Mouse (Mus musculus): ENCODE measurements around the gene Cep128. TPM values are rescaled to one million over a fixed set of nuclear protein-coding genes. Genes with fewer than 3 reads are reported as not detected.

Cep128 gene
- total RNA-seq, 2 experiments from 2014 or later: 0.74 to 1.8 TPM

- no peak overlapping the region for H3K27ac ChIP-seq
- H3K4me3 ChIP-seq: no peak overlapping the region
- DNase-seq: no peak
- intact Hi-C loops (cut with DNase I): no loop called here
- TF ChIP-seq CTCF (IDR thresholded peaks at IDR 0.05): no peak
Observed at GRCm38 (mm10) chr12:91134740-91135517, 249.3 kb downstream of the Cep128 start.

GRCm38 (mm10) chr12:91115054-91115453 is 269.2 kb downstream of the Cep128 start:
- intact Hi-C loops (cut with DNase I): no loop called here

DNA sequence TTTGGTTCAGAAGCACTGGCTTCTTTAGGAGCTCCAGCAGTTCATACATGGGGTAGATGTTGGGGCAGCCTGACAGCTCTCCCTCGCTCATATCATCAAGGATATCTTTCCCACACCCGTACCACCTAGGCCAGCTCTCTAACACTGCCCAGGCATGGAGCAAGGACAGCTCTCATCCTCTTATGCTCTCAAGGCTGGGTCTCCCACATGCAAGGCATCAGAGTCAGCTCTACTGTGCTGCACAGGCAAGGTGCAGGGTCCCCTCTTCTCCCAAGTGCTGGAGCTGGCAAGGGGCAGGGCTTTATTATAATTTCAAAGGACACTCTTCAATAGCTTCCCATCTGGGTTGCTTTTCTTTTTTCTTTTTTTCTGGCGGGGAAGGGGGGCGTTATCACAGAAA is 280.9 kb downstream of the Cep128 start:
- DNase-seq: no peak
- intact Hi-C loops (cut with DNase I): no loop called here
- no peak overlapping the region for H3K27ac ChIP-seq
- TF ChIP-seq CTCF (IDR thresholded peaks at IDR 0.05): no peak
- no peak overlapping the region for H3K4me3 ChIP-seq

More at GRCm38 (mm10) chr12:91115054-91115453, 269.2 kb downstream of the Cep128 start:
- DNase-seq: no peak
- no peak for TF ChIP-seq CTCF (IDR thresholded peaks at IDR 0.05)
- no peak overlapping the region for H3K4me3 ChIP-seq
- no peak overlapping the region for H3K27ac ChIP-seq

GRCm38 (mm10) chr12:91097869-91098268 is 286.3 kb downstream of the Cep128 start:
- H3K27ac ChIP-seq: no peak overlapping the region
- no peak overlapping the region for H3K4me3 ChIP-seq
- no peak for DNase-seq
- intact Hi-C loops (cut with DNase I): no loop called here
- TF ChIP-seq CTCF (IDR thresholded peaks at IDR 0.05): no peak

- Histone ChIP-seq H3K27ac (no peak overlapping the region), H3K4me3 (no peak overlapping the region)
- intact Hi-C loops (cut with DNase I): no loop called here
- no peak for TF ChIP-seq CTCF (IDR thresholded peaks at IDR 0.05)
- no peak for DNase-seq
Observed at GRCm38 (mm10) chr12:91096197-91096596, 288.0 kb downstream of the Cep128 start.

DNA sequence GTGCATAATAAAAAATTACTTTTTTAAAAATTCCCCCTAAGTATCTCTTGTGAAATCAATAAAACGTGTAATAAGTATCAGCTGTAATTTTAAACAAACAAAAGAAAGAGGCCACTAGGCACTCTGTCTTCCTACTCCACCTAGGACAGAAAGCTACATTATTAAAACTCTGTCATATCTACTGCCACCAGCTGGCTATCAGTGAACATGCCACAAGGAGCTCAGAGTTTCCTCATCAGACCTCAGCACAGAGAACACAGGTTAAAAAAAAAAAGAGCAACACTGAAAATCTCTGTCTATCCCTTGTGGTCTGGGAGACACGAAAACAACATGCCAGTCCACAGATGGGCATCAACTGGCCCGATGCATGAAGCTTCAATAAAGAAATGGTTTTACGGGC is 295.9 kb downstream of the Cep128 start:
- no peak overlapping the region for H3K27ac ChIP-seq
- no peak for DNase-seq
- TF ChIP-seq CTCF (IDR thresholded peaks at IDR 0.05): peak; percentile 57
- H3K4me3 ChIP-seq: no peak overlapping the region
- intact Hi-C loops (cut with DNase I): loop anchor here (2.0 kb wide), 1 partner anchor 347 kb away; no protein-coding TSS in a partner anchor

DNA sequence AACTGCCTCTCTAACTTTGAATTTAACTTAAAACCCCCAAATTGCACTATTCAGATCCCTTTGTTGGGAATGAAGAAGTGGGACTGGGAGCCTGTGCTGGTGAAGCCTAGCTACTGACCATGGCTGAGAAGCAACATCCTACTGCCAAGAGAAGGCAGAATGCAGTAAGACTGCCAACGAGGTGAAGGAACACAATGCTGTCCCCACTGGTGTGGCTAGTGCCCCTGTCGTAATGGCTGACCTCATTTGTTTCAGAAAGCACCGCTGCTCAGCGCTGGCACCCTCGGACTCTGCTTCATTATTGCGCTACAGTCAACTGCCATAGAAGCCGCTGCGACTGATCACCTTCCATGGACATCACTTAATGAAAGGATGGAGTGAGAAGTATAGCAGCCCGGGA is 298.2 kb downstream of the Cep128 start:
- intact Hi-C loops (cut with DNase I): no loop called here
- no peak for DNase-seq

GRCm38 (mm10) chr12:91075600-91075999 is 308.6 kb downstream of the Cep128 start:
- intact Hi-C loops (cut with DNase I): no loop called here
- H3K4me3 ChIP-seq: no peak overlapping the region
- no peak for DNase-seq
- no peak overlapping the region for H3K27ac ChIP-seq
- no peak for TF ChIP-seq CTCF (IDR thresholded peaks at IDR 0.05)

More for the DNA sequence above, 298.2 kb downstream of the Cep128 start:
- Histone ChIP-seq H3K4me3 (no peak overlapping the region), H3K27ac (no peak overlapping the region)
- no peak for TF ChIP-seq CTCF (IDR thresholded peaks at IDR 0.05)

DNA sequence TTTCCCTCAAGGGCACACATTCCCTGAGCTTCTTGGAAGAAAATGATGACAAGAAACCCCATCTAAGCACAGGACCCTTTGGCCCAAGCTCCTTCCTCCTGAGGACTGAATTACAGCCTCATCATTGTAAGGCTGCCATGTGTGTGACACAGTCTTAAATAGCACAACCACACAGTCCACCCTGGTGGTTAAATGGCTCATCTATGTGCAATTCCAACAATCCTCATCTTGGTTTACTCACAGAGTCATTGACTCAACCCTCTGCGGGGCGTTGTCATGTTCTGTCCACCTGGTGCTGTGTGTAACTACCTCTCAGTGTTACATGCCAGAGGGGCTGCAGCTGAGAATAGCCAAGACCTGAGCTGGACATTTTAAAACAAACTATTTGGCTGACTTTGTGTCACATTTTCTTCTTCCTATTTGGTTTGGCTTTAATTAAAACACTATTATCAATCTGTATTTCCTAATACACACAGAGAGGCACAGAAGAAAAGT is 313.6 kb downstream of the Cep128 start:
- no peak overlapping the region for H3K4me3 ChIP-seq
- H3K27ac ChIP-seq: no peak overlapping the region
- no peak for TF ChIP-seq CTCF (IDR thresholded peaks at IDR 0.05)
- no peak for DNase-seq
- intact Hi-C loops (cut with DNase I): no loop called here

GRCm38 (mm10) chr12:91067083-91067441 is 317.1 kb downstream of the Cep128 start:
- no peak overlapping the region for H3K4me3 ChIP-seq
- no peak for DNase-seq
- intact Hi-C loops (cut with DNase I): no loop called here
- no peak overlapping the region for H3K27ac ChIP-seq
- no peak for TF ChIP-seq CTCF (IDR thresholded peaks at IDR 0.05)

DNA sequence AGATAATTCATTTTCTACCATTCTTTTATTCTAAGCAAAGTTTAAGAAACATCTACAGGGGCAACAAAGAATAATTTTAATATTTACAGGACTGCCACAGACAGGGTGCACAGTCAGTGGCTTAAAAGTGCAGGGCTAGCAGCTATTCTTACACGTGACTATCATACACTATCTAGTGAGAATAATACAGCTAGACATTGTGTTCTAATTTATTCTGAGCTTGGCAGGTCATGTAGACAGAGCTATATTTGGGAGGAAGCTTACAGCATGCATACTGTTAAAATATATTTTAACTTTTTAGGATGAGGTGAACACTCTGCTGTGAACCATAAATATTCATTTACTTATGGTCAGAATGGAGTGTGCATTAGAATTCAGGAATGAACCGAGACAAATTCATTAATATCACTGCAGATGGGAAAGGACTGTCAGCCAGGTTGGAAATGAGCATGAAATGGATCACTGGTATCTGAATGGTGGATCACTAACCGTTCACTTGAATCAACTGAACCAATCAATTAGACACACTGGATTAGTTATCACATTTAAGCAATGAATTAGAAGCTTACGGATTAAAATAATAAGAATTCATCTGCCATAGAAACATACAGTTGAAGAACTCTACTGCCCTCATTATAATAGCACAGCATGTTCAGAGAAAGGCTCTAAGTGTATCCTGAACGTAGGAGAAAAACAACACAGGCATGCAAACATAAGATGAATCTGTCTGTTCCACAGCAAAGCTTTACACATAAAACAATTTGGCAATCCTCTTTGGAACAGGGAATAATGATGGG is 317.7 kb downstream of the Cep128 start:
- no peak for DNase-seq
- no peak for TF ChIP-seq CTCF (IDR thresholded peaks at IDR 0.05)
- Histone ChIP-seq H3K4me3 (no peak overlapping the region), H3K27ac (no peak overlapping the region)
- intact Hi-C loops (cut with DNase I): no loop called here

- intact Hi-C loops (cut with DNase I): no loop called here
- DNase-seq: no peak
Observed at GRCm38 (mm10) chr12:91065423-91065822, 318.8 kb downstream of the Cep128 start.

DNA sequence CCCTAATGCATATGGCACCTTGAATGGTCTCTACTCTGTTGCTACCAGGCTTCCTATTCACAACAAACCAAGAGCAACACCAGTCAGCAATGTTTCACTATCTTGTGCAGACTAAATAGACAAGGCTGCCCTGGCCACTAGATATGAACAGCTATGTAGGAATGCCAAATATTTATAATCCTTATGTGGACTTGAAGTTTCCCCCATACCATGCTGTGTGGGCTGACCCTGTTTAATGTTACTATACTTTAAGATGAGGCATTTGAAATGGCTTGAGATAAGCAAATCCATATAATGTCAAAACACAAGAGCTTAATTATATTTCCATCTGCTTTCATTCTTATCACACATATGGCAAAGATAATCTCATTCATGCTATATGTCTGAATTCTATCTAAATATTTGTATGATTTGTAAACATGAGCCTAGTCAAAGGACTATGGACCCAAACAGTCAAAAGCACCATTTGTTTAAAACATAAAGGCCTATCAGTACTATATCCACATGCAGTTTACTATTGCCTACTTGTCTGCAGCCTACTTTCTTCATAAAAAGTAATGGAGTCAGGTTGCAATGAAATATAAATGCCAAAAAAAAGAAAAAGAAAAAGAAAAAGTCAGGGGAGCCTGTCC is 319.7 kb downstream of the Cep128 start:
- intact Hi-C loops (cut with DNase I): no loop called here
- DNase-seq: no peak
- H3K4me3 ChIP-seq: no peak overlapping the region
- TF ChIP-seq CTCF (IDR thresholded peaks at IDR 0.05): no peak
- H3K27ac ChIP-seq: no peak overlapping the region

More at GRCm38 (mm10) chr12:91065423-91065822, 318.8 kb downstream of the Cep128 start:
- no peak overlapping the region for H3K27ac ChIP-seq
- TF ChIP-seq CTCF (IDR thresholded peaks at IDR 0.05): no peak
- H3K4me3 ChIP-seq: no peak overlapping the region

Data from gastrocnemius, adult 2 months (tissue).